ENCODE assay signal across 8 mouse cellular contexts in the genomic region with DNA sequence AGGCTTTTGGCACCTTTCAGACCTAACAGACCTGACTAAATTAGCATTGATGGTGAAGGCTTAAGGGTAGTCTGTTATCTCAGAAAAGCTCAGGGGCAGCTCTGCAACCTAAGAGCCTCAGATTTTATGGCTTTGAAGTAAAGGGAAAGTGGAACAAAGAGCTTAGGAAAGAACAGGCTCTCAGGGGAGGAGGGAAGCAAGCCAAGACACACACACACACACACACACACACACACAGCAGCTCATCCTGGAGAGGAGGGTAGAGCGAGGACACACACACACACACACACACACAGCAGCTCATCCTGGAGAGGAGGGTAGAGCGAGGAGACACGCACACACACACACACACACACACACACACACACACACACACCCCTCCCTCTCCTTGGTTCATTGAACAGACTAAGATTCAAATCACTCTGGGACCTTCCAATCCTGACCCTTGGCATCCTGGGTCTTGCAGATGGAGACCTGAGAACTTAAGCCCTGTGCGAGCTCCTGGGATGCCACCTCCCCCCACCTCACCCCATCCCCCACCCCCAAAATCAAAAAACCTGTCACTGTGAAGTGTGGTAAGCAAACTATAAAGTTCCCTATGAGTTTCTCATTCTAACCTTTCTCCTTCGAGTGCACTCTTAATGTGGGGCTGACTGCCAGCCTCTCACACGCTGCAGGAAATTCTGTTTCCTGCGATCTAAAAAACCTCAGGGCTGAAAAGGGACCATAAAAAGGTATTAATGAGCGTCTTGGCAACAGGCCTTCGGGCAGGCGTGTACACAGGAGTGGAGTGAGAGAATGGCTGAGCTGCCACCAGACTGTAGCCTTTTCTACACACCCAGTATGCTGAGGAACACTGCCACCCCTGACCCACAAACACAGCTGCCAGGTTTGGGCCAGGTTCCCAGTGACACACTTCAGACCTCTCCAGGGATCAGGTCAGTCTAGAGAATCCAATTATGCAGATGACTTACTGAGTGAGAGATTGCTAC. TPM values are rescaled to one million over a fixed set of nuclear protein-coding genes. Genes with fewer than 3 reads are reported as not detected.
DNase-seq lines count a peak whose midpoint lies in the region; ATAC-seq and TF ChIP-seq lines count a peak whose summit lies in the region.

No protein-coding gene starts in this region.

- H3K4me2 ChIP-seq in embryonic facial prominence, embryonic 12.5 days (replicated peaks): no peak overlapping the region
- H3K4me2 ChIP-seq in hindbrain, embryonic 16.5 days (ENCODE audit: low read length): no peak overlapping the region
- H3K4me2 ChIP-seq in stomach, embryonic 15.5 days: no peak overlapping the region

- H3K27ac ChIP-seq in spleen, adult 2 months (ENCODE audit: insufficient read depth, low read length): peak overlapping the region; percentile 27
- 0 out of 2 replicates have a peak overlapping the region, but pooled peaks have one; percentile 17 for H3K27ac ChIP-seq in embryonic facial prominence, embryonic 12.5 days
- H3K27ac ChIP-seq in hindbrain, embryonic 16.5 days (ENCODE audit: low read depth, low read length): peak overlapping the region; percentile 31
- peak overlapping the region; percentile 35; the same call in 1 of the 2 replicates for H3K27ac ChIP-seq in stomach, embryonic 15.5 days

- no peak for TF ChIP-seq CTCF in spleen, adult 2 months (IDR thresholded peaks at IDR 0.05; ENCODE audit: extremely low read depth, insufficient read depth, insufficient read length, insufficient replicate concordance)

- H3K27me3 ChIP-seq in spleen, adult 2 months (ENCODE audit: control insufficient read depth, insufficient read depth, low read length): no peaks in the 10 kb centered on the region
- no peaks in the 10 kb centered on the region for H3K27me3 ChIP-seq in embryonic facial prominence, embryonic 12.5 days
- no peaks in the 10 kb centered on the region for H3K27me3 ChIP-seq in hindbrain, embryonic 16.5 days (replicated peaks; ENCODE audit: control insufficient read depth, insufficient read depth, low read length)
- H3K27me3 ChIP-seq in stomach, embryonic 15.5 days (replicated peaks): no peaks in the 10 kb centered on the region

- peak; percentile 47; the same call in 1 of the 2 replicates for ATAC-seq in embryonic facial prominence, embryonic 12.5 days (ENCODE audit: insufficient number of reproducible peaks, insufficient read depth, low FRiP score, low TSS enrichment)
- peak; percentile 57; the same call in 1 of the 2 replicates for ATAC-seq in hindbrain, embryonic 16.5 days
- ATAC-seq in stomach, embryonic 15.5 days (ENCODE audit: insufficient read depth, low FRiP score, low read depth): no peak

- DNase-seq in spleen, adult 2 months (ENCODE audit: low read depth in 1 of 2, low spot score in 2 of 2): no peak
- no peak for DNase-seq in spleen, adult 18-20 months
- DNase-seq in lung, adult 18-20 months: peak; percentile 58 to 73
- no peak for DNase-seq in layer of hippocampus, postnatal 25 days (ENCODE audit: extremely low spot score in 1 of 2, low spot score in 1 of 2)
- no peak for DNase-seq in thymus, postnatal 14 days

- no peak overlapping the region for H3K4me3 ChIP-seq in spleen, adult 2 months (ENCODE audit: extremely low read depth, insufficient read depth, insufficient read length)
- H3K4me3 ChIP-seq in embryonic facial prominence, embryonic 12.5 days: no peak overlapping the region
- no peak overlapping the region for H3K4me3 ChIP-seq in hindbrain, embryonic 16.5 days (ENCODE audit: low read length)
- H3K4me3 ChIP-seq in stomach, embryonic 15.5 days (replicated peaks): no peak overlapping the region

- peaks cover 4% of the 10 kb centered on the region; the same call in 1 of the 2 replicates for H3K4me1 ChIP-seq in spleen, adult 2 months (ENCODE audit: control insufficient read depth, insufficient read depth, insufficient read length)
- H3K4me1 ChIP-seq in embryonic facial prominence, embryonic 12.5 days: no peaks in the 10 kb centered on the region
- peaks cover 11% of the 10 kb centered on the region; the same call in 1 of the 2 replicates for H3K4me1 ChIP-seq in hindbrain, embryonic 16.5 days (ENCODE audit: control insufficient read depth, insufficient read depth, low read depth, low read length)
- 0 out of 2 replicates have a peak, but pooled peaks cover 5% of the 10 kb centered on the region for H3K4me1 ChIP-seq in stomach, embryonic 15.5 days

- peaks cover 12% of the 10 kb centered on the region; the same call in 1 of the 2 replicates for H3K36me3 ChIP-seq in spleen, adult 2 months (ENCODE audit: control insufficient read depth, insufficient read depth, low read length)
- H3K36me3 ChIP-seq in embryonic facial prominence, embryonic 12.5 days: peaks cover 71% of the 10 kb centered on the region
- H3K36me3 ChIP-seq in hindbrain, embryonic 16.5 days (ENCODE audit: control insufficient read depth, insufficient read depth, low read length): peaks cover 15% of the 10 kb centered on the region
- H3K36me3 ChIP-seq in stomach, embryonic 15.5 days: peaks cover 16% of the 10 kb centered on the region; the same call in 1 of the 2 replicates

- H3K9me3 ChIP-seq in embryonic facial prominence, embryonic 12.5 days: no peaks in the 10 kb centered on the region
- no peaks in the 10 kb centered on the region for H3K9me3 ChIP-seq in hindbrain, embryonic 16.5 days (ENCODE audit: control insufficient read depth, low read length)
- no peaks in the 10 kb centered on the region for H3K9me3 ChIP-seq in stomach, embryonic 15.5 days

- H3K9ac ChIP-seq in embryonic facial prominence, embryonic 12.5 days: no peak overlapping the region
- no peak overlapping the region for H3K9ac ChIP-seq in hindbrain, embryonic 16.5 days (ENCODE audit: low read depth, low read length)
- no peak overlapping the region for H3K9ac ChIP-seq in stomach, embryonic 15.5 days

- no peak for TF ChIP-seq POLR2A in spleen, adult 2 months (IDR thresholded peaks at IDR 0.05; ENCODE audit: low read depth, low read length)

- 21% methylated on average over 10 of the region's 10 CpGs for WGBS in spleen, adult 2 months
- WGBS in embryonic facial prominence, embryonic 12.5 days: 74% methylated on average over 10 of the region's 10 CpGs
- 45% methylated on average over 10 of the region's 10 CpGs for WGBS in hindbrain, embryonic 16.5 days
- 44% methylated on average over 10 of the region's 10 CpGs for WGBS in stomach, embryonic 15.5 days

RNA-seq across cellular contexts. Expression of gene Dnaaf5, which starts 24.8 kb away (rescaled TPM):
- 15.9 and 27.4 TPM in 2 replicates for polyA plus RNA-seq in spleen, adult 2 months (2012; rRNA removed)
- 6.0 TPM in 2 replicates for polyA plus RNA-seq in embryonic facial prominence, embryonic 12.5 days (2016; fragmentation: Nextera tagmentation; extraction: Ambion mirVana)
- polyA plus RNA-seq in hindbrain, embryonic 16.5 days (2015; fragmentation: Nextera tagmentation; extraction: Ambion mirVana): 2.6 and 5.1 TPM in 2 replicates
- 5.9 and 7.5 TPM in 2 replicates for polyA plus RNA-seq in stomach, embryonic 15.5 days (2015; fragmentation: Nextera tagmentation; extraction: Ambion mirVana)
- 1 to 10 TPM; 6.8 to 7.6 TPM for total RNA-seq in layer of hippocampus, postnatal 25 days (2021)

RNA-seq across cellular contexts. Expression of gene Prkar1b, which starts 25.1 kb away (rescaled TPM):
- polyA plus RNA-seq in spleen, adult 2 months (2012; rRNA removed): 6.4 and 9.4 TPM in 2 replicates
- polyA plus RNA-seq in embryonic facial prominence, embryonic 12.5 days (2016; fragmentation: Nextera tagmentation; extraction: Ambion mirVana): 26.2 and 28.5 TPM in 2 replicates
- 332 and 333 TPM in 2 replicates for polyA plus RNA-seq in hindbrain, embryonic 16.5 days (2015; fragmentation: Nextera tagmentation; extraction: Ambion mirVana)
- 23.4 and 25.4 TPM in 2 replicates for polyA plus RNA-seq in stomach, embryonic 15.5 days (2015; fragmentation: Nextera tagmentation; extraction: Ambion mirVana)
- total RNA-seq in layer of hippocampus, postnatal 25 days (2021): 100 to 1,000 TPM; 375 to 428 TPM

RNA-seq across cellular contexts. Expression of gene Sun1, which starts 25.6 kb away (rescaled TPM):
- polyA plus RNA-seq in spleen, adult 2 months (2012; rRNA removed): 23.8 and 24.7 TPM in 2 replicates
- 49.3 and 53.0 TPM in 2 replicates for polyA plus RNA-seq in embryonic facial prominence, embryonic 12.5 days (2016; fragmentation: Nextera tagmentation; extraction: Ambion mirVana)
- polyA plus RNA-seq in hindbrain, embryonic 16.5 days (2015; fragmentation: Nextera tagmentation; extraction: Ambion mirVana): 40.9 and 44.7 TPM in 2 replicates
- 48.6 and 53.1 TPM in 2 replicates for polyA plus RNA-seq in stomach, embryonic 15.5 days (2015; fragmentation: Nextera tagmentation; extraction: Ambion mirVana)
- total RNA-seq in layer of hippocampus, postnatal 25 days (2021): 10 to 100 TPM; 65.6 to 86.5 TPM

Comparison
In these comparisons a context has a peak if more than half of its experiments do, and no peak if none do; other contexts are left out.
1. DNase-seq: peak in lung, adult 18-20 months (2 of 2); none in spleen, adult 2 months (0 of 2), spleen, adult 18-20 months (0 of 2), layer of hippocampus, postnatal 25 days (0 of 2) and thymus, postnatal 14 days (single experiment).
2. RNA of gene Prkar1b, which starts 25.1 kb away (polyA plus RNA-seq): 332 to 333 TPM in hindbrain, embryonic 16.5 days; 26.2 to 28.5 TPM in embryonic facial prominence, embryonic 12.5 days, 23.4 to 25.4 TPM in stomach, embryonic 15.5 days and 6.4 to 9.4 TPM in spleen, adult 2 months; every median in the first group is over 10 times any median in the second.
3. Peak in every context shown above with its lines, with median percentiles within 50 percentile points of each other: H3K27ac ChIP-seq.